Mouse (Mus musculus): ENCODE measurements around the gene Gm6169.
"Not testable (repeated sequence)": the region's sequence is repeated elsewhere in the genome, so short reads cannot be mapped to it uniquely, and the experiment has no call there.

DNA sequence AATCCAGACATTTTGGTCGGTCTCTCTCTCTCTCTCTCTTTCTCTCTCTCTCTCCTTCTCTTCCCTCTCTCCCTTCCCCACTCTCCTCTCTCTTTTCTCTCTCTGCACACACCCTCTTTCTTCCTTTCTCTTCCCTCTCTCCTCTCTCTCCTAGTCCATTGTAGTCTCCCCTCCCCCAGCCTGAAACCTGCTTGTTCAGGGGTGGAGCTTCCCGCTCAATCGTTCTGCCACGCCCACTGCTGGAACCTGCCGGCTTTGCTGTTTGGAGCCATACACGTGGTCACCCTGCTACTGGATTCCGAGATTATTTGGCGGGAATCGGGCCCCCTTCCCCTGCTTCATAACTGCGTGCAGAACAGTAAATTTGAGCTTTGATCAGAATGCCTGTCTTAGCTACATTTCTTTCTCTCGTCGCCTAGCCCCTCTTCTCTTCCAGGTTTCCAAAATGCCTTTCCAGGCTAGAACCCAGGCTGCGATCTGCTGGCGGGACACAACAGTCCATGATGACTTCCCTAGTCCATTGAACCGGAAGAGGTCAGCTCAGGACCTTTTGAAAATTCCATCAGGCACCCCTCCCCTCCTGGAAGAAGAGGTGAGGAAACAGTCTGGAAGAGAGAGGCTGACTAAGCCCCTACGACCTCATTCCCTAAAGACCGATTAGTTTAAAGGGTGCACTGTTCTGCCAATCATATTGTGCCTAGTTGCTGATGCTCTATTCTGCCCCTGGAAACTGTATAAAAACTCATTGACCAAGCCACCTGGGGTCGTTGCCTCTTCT, 34.0 kb downstream of the Gm6169 start:
- not testable (repeated sequence) for TF ChIP-seq CTCF (IDR thresholded peaks at IDR 0.05; ENCODE audit: control insufficient read depth, insufficient read depth, low read length); POLR2A (IDR thresholded peaks at IDR 0.05; ENCODE audit: borderline replicate concordance, control insufficient read depth, low read depth, low read length)
